In the genomic region with DNA sequence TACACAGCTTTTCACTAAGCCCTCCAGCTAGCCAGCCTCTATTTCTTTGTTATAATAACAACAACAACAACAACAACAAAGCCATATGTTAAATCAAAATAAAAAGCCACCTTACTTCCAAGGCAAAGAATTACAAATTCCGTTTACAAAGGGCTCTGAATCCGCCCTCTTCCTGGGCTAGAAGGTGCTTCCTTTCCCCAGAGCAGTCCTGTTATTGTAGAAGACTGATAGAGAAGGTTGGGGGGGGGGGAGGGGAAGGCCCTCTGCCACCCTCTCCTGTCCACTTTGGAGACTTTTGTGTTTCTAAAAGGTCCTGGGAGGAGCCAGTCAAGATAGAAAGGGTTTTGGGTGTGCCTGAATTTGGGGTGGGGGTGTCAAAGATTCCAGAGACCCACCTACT, we compare ENCODE assay signal across 27 mouse cellular contexts. TPM values are rescaled to one million over a fixed set of nuclear protein-coding genes. Genes with fewer than 3 reads are reported as not detected.
DNase-seq lines count a peak whose midpoint lies in the region; ATAC-seq and TF ChIP-seq lines count a peak whose summit lies in the region.
"Had no signal": no experiment of that assay in that cellular context is flagged by ENCODE, and none has a peak within 500 bp of the region (broad histone marks: within the 10 kb centered on the region; RNA-seq: fewer than 3 reads in every experiment).

No protein-coding gene starts in this region.

- no peak overlapping the region for H3K9ac ChIP-seq in hindbrain, embryonic 12.5 days
- H3K9ac ChIP-seq in hindbrain, postnatal 0 days (replicated peaks; ENCODE audit: low read length), result no peak overlapping the region
- H3K9ac ChIP-seq in neural tube, embryonic 15.5 days (replicated peaks), result no peak overlapping the region
- no peak overlapping the region for H3K9ac ChIP-seq in hindbrain, embryonic 14.5 days
- H3K9ac ChIP-seq: embryonic facial prominence, embryonic 12.5 days; forebrain, embryonic 13.5 days; heart, embryonic 15.5 days; intestine, embryonic 15.5 days; liver, embryonic 15.5 days; lung, embryonic 15.5 days; neural tube, embryonic 12.5 days had no signal

- H3K4me1 ChIP-seq in hindbrain, embryonic 12.5 days, result peaks cover 17% of the 10 kb centered on the region
- no peaks in the 10 kb centered on the region for H3K4me1 ChIP-seq in hindbrain, postnatal 0 days (ENCODE audit: insufficient read depth, low read length)
- peaks cover 13% of the 10 kb centered on the region; the same call in 1 of the 2 replicates for H3K4me1 ChIP-seq in neural tube, embryonic 15.5 days
- no peaks in the 10 kb centered on the region for H3K4me1 ChIP-seq in hindbrain, embryonic 14.5 days (replicated peaks; ENCODE audit: control insufficient read depth, insufficient read depth, low read length)
- H3K4me1 ChIP-seq: intestine, embryonic 15.5 days; lung, embryonic 15.5 days had no signal

- DNase-seq in hindbrain, postnatal 0 days (ENCODE audit: low spot score), result no peak
- peak; percentile 23 for DNase-seq in neural tube, embryonic 10.5 days (ENCODE audit: extremely low spot score, low spot score)
- DNase-seq in hindbrain, embryonic 14.5 days (ENCODE audit: low spot score), result no peak
- DNase-seq in ovary, adult 18-20 months (ENCODE audit: low spot score), result no peak
- DNase-seq in right cerebral cortex, adult 18-20 months, result no peak
- DNase-seq: adrenal gland, postnatal 36 days; B cell, adult 2 months; cerebellum, adult 9-10 months; gastrocnemius, postnatal 36 days; heart, postnatal 36 days; kidney, adult 9 months; kidney, postnatal 36 days; liver; lung, postnatal 36 days; thymus, adult 18-20 months; thymus, postnatal 36 days had no signal

- no peak for TF ChIP-seq CTCF in hindbrain, postnatal 0 days (IDR thresholded peaks at IDR 0.05; ENCODE audit: low read depth)

- H3K4me2 ChIP-seq in hindbrain, embryonic 12.5 days (replicated peaks), result no peak overlapping the region; the same call in 1 of the 2 replicates
- H3K4me2 ChIP-seq in hindbrain, postnatal 0 days (ENCODE audit: low read depth, low read length), result no peak overlapping the region
- no peak overlapping the region for H3K4me2 ChIP-seq in neural tube, embryonic 15.5 days
- no peak overlapping the region; the same call in 1 of the 2 replicates for H3K4me2 ChIP-seq in hindbrain, embryonic 14.5 days (replicated peaks)
- H3K4me2 ChIP-seq: embryonic facial prominence, embryonic 12.5 days; forebrain, embryonic 13.5 days; heart, embryonic 15.5 days; intestine, embryonic 15.5 days; liver, embryonic 15.5 days; lung, embryonic 15.5 days; neural tube, embryonic 12.5 days had no signal

- H3K36me3 ChIP-seq in hindbrain, embryonic 12.5 days, result no peaks in the 10 kb centered on the region
- H3K36me3 ChIP-seq in hindbrain, postnatal 0 days (ENCODE audit: insufficient read depth, low read length), result no peaks in the 10 kb centered on the region
- H3K36me3 ChIP-seq in neural tube, embryonic 15.5 days, result no peaks in the 10 kb centered on the region
- no peaks in the 10 kb centered on the region for H3K36me3 ChIP-seq in hindbrain, embryonic 14.5 days (replicated peaks; ENCODE audit: control insufficient read depth, insufficient read depth)
- H3K36me3 ChIP-seq: embryonic facial prominence, embryonic 12.5 days; heart, embryonic 15.5 days; intestine, embryonic 15.5 days; liver, embryonic 15.5 days; lung, embryonic 15.5 days; neural tube, embryonic 12.5 days had no signal

- WGBS in hindbrain, embryonic 12.5 days, result 4% methylated on average over 2 of the region's 2 CpGs
- WGBS in hindbrain, postnatal 0 days, result 11% methylated on average over 2 of the region's 2 CpGs
- 9% methylated on average over 2 of the region's 2 CpGs for WGBS in neural tube, embryonic 15.5 days
- WGBS in hindbrain, embryonic 14.5 days, result 10% methylated on average over 2 of the region's 2 CpGs

- peaks cover 91% of the 10 kb centered on the region for H3K27me3 ChIP-seq in hindbrain, embryonic 12.5 days
- peaks cover 84% of the 10 kb centered on the region for H3K27me3 ChIP-seq in hindbrain, postnatal 0 days (ENCODE audit: insufficient read depth, low read length)
- peaks cover 78% of the 10 kb centered on the region for H3K27me3 ChIP-seq in neural tube, embryonic 15.5 days (replicated peaks)
- peaks cover 93% of the 10 kb centered on the region for H3K27me3 ChIP-seq in hindbrain, embryonic 14.5 days (ENCODE audit: control insufficient read depth, insufficient read depth, low read length)
- H3K27me3 ChIP-seq: CH12.LX had no signal

- peak overlapping the region; percentile 49 for H3K27ac ChIP-seq in hindbrain, embryonic 12.5 days
- no peak overlapping the region for H3K27ac ChIP-seq in hindbrain, postnatal 0 days
- no peak overlapping the region for H3K27ac ChIP-seq in neural tube, embryonic 15.5 days (replicated peaks)
- peak overlapping the region; percentile 11; the same call in 1 of the 2 replicates for H3K27ac ChIP-seq in hindbrain, embryonic 14.5 days
- H3K27ac ChIP-seq: embryonic facial prominence, embryonic 12.5 days; forebrain, embryonic 13.5 days; heart, embryonic 15.5 days; intestine, embryonic 15.5 days; liver, embryonic 15.5 days; lung, embryonic 15.5 days; neural tube, embryonic 12.5 days had no signal

- no peaks in the 10 kb centered on the region for H3K9me3 ChIP-seq in hindbrain, embryonic 12.5 days (replicated peaks)
- no peaks in the 10 kb centered on the region for H3K9me3 ChIP-seq in hindbrain, postnatal 0 days (ENCODE audit: low read length)
- H3K9me3 ChIP-seq in neural tube, embryonic 15.5 days (replicated peaks), result no peaks in the 10 kb centered on the region
- H3K9me3 ChIP-seq in hindbrain, embryonic 14.5 days (ENCODE audit: control insufficient read depth, low read length), result no peaks in the 10 kb centered on the region
- H3K9me3 ChIP-seq: embryonic facial prominence, embryonic 12.5 days; forebrain, embryonic 13.5 days; heart, embryonic 15.5 days; intestine, embryonic 15.5 days; liver, embryonic 15.5 days; lung, embryonic 15.5 days; neural tube, embryonic 12.5 days had no signal

- no peak overlapping the region for H3K4me3 ChIP-seq in hindbrain, embryonic 12.5 days
- no peak overlapping the region for H3K4me3 ChIP-seq in hindbrain, postnatal 0 days (ENCODE audit: low read length)
- H3K4me3 ChIP-seq in neural tube, embryonic 15.5 days (replicated peaks), result no peak overlapping the region
- no peak overlapping the region for H3K4me3 ChIP-seq in hindbrain, embryonic 14.5 days (replicated peaks; ENCODE audit: low read length)
- H3K4me3 ChIP-seq: embryonic facial prominence, embryonic 12.5 days; forebrain, embryonic 13.5 days; heart, embryonic 15.5 days; intestine, embryonic 15.5 days; liver, embryonic 15.5 days; lung, embryonic 15.5 days; megakaryocyte, embryonic 14.5 days; neural tube, embryonic 12.5 days had no signal

- no peak for ATAC-seq in hindbrain, embryonic 12.5 days (ENCODE audit: low FRiP score)
- ATAC-seq in hindbrain, postnatal 0 days, result no peak
- no peak for ATAC-seq in neural tube, embryonic 15.5 days (ENCODE audit: low FRiP score)
- no peak for ATAC-seq in hindbrain, embryonic 14.5 days (ENCODE audit: low FRiP score)
- ATAC-seq: forebrain, embryonic 13.5 days; intestine, embryonic 15.5 days had no signal

RNA-seq across cellular contexts. Expression of a gene that starts 23.6 kb away (rescaled TPM):
- 20.5 and 21.1 TPM in 2 replicates for polyA plus RNA-seq in hindbrain, embryonic 12.5 days (2016; fragmentation: Nextera tagmentation; extraction: Ambion mirVana)
- 2.1 and 4.7 TPM in 2 replicates for total RNA-seq in hindbrain, postnatal 0 days (2014; rRNA removed)
- polyA plus RNA-seq in hindbrain, postnatal 0 days (2015; fragmentation: Nextera tagmentation; extraction: Ambion mirVana), result 6.9 and 7.2 TPM in 2 replicates
- polyA plus RNA-seq in neural tube, embryonic 15.5 days (2015; fragmentation: Nextera tagmentation; extraction: Ambion mirVana), result 5.5 and 6.5 TPM in 2 replicates
- 9.6 and 10.5 TPM in 2 replicates for polyA plus RNA-seq in hindbrain, embryonic 14.5 days (2014; fragmentation: Nextera tagmentation; extraction: Ambion mirVana)
- total RNA-seq: CH12.LX; gastrocnemius, postnatal 36 days had no signal
- polyA plus RNA-seq: liver, embryonic 15.5 days had no signal

Comparison
In these comparisons a context has a peak if more than half of its experiments do, and no peak if none do; other contexts are left out.
1. H3K27ac ChIP-seq: peak in hindbrain, embryonic 12.5 days (single experiment) and hindbrain, embryonic 14.5 days (single experiment); none in hindbrain, postnatal 0 days (single experiment) and neural tube, embryonic 15.5 days (single experiment).